Mouse (Mus musculus): ENCODE measurements around the gene Nudt11.
"Not testable (repeated sequence)": the region's sequence is repeated elsewhere in the genome, so short reads cannot be mapped to it uniquely, and the experiment has no call there.

Nudt11 gene

GRCm38 (mm10) chrX:6047066-6047935, at the start of gene Nudt11:
Gene Nudt11, plus strand, starts transcription at chrX:6047453.
- not testable (repeated sequence) for DNase-seq

DNA sequence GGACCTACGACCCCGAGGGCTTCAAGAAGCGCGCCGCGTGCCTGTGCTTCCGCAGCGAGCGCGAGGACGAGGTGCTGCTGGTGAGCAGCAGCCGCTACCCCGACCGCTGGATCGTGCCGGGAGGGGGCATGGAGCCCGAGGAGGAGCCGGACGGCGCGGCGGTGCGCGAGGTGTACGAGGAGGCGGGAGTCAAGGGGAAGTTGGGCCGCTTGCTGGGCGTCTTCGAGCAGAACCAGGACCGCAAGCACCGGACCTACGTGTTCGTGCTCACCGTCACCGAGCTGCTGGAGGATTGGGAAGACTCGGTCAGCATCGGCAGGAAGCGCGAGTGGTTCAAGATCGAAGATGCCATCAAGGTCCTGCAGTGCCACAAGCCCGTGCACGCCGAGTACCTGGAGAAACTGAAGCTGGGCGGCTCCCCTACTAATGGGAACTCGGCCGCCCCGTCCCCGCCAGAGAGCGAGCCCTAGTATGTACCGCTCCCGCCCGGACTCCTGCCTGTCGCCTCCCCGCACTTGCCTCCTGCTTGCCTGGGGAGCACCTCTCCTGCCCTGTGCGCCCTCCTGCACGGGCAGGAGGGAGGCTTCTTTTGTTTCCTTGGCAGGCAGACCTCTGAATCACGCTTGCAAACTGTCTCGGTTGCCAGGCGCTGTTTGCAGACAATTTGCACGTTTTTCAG, 822 bp downstream of the Nudt11 start:
- not testable (repeated sequence) for DNase-seq

DNA sequence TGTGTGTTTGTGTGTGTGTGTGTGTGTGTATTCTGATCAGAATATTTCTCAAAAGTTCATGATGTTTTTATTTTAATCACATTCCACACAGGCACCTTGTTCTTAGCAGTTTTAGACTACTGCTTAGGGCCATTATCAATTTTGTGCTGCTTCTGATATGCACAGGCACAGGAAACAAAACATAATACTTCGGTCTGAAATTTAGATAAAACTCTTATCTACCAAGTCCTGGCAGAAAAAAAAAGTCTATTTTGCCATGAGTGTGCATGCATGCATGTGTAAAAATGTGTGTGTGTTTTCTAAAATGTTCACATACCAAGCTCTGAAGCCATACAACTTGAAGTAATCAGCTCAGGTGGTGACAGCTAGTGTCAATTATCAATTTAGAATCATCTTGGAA, 14.3 kb downstream of the Nudt11 start:
- no peak for DNase-seq

DNA sequence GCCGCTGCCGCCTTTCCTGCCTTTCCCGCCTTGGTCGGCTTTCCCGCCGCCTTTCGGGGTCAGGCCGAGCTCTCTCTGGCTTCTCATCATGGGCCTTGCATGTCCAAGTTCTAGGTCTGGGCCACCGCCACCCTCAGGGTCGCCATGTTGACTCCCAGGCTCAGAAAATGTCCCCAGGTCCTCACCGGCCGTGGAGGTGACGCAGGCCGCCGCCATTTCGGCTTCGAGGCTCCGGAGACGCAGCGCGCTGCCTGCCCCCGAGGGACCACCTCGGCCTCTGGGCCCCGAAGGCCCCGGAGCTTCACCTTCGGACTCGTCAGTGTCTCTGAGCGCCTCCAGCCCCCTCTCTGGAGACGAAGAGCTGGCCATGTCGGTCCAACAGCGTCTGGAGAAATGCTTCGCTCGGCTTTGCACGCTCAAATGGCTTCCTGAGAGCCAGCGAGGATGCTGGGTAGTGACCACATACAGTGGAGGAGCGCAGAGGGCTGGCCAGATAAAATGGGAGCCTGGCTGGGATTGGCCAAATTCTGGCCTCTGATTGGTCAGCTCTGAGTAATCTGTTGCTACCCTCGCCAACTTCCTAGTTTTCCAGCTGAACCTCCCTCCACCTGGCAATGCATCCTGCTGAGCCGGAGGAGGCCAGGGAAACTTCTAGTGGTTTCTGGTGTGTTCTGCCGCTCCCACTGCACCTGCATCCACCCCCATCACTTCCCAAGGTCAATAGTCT, 35.9 kb downstream of the Nudt11 start, which contains the start of gene AU022751:
TSS of gene AU022751 (minus strand) at position 466 of the 727 bp plus-strand sequence.
- DNase-seq, result no peak

DNA sequence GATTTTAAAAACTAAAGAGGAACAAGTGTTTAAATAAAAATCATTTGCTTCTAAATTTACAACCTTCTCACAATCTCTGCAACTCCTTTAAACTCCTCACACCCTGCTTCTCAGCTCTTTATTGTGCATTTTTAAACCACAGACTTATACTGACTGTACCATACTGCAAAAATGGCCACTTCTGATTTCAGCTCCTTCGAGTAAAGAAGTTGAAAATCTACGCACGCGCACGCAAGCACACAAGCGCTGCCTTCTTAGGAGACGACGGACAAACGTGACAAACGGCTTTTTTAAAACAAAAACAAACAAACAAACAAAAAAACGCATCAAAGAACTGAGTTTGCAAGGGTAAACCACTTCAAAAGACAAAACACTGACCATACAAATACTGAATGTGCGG, 44.3 kb downstream of the Nudt11 start:
- no peak for DNase-seq

DNA sequence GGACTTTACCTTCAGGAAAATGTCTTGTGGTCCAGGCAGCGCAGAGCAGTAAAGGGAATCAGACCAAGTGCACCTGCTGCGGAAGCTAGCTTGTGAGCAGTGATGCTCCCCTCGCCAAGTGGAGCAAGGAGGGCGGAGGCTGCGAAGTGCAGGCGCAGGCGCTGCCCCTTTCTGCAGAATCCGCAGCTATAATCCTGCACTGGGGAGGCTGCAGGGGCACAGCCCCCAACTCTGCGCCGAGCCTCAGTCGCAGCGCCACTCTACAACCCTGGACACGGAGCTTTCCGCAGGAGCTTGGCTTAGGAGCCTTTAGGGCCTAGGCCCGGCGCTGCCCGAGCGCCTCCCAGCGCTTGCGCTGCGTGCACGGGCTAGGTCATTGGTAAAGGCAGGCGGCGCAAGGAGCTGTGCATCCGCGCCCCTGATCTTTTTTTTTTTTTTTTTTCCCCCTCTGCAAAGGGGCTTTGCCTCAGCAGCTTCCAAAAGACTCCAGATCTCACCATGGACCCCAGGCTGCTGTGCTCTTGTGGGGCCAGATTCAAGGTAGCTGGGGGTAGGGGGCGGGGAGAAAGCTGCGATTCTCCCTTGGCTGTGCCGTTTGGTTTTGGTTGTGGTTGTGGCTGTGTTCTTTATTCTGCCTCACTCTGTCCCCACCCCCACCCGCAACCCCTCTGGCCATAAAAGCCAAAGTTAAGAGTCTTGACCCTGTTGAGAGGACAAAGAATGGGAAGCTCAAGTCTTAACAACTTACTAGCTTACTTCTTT, 44.9 kb downstream of the Nudt11 start:
- peak in 1 of 2 experiments; percentile 2 for DNase-seq

Measured in kidney, adult 8-10 months (tissue).